Mouse (Mus musculus) thymus, postnatal 10 days (tissue): ENCODE measurements around the gene Map3k11.

ENCODE experiments used
- DNase-seq, 2 experiments: peaks; one replicate each; pipeline ENCODE4 v3.0.0; 2021; ENCODE audit warnings: low spot score in 2 of 2

The Map3k11 gene

GRCm38 (mm10) chr19:5710581-5710980, 22.0 kb downstream of the Map3k11 start:
- DNase-seq: no peak

- DNase-seq: peak in 1 of 2 experiments; percentile 69
Observed at GRCm38 (mm10) chr19:5711218-5711617, 22.7 kb downstream of the Map3k11 start.

- no peak for DNase-seq
Observed at GRCm38 (mm10) chr19:5711907-5712460, 23.4 kb downstream of the Map3k11 start.

DNA sequence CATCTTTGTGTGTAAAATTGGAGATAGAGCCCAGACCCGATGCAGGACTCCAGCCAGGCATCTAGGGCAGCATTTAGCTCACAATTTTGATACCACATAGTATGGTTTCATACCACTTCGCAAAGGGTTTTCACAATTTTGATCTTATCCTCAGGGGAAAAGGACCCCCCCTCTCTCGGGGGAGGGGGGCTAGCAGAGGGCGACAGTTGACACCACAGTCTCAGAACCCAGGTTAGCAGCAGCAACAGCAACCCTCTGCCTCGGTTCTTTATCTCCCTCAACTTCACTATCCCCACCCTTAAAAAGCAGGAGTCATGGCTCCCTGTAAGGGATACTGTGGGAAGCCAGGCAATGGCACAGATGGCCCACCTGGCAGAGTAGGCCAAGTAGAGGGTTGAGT, 24.7 kb downstream of the Map3k11 start:
- no peak for DNase-seq

DNA sequence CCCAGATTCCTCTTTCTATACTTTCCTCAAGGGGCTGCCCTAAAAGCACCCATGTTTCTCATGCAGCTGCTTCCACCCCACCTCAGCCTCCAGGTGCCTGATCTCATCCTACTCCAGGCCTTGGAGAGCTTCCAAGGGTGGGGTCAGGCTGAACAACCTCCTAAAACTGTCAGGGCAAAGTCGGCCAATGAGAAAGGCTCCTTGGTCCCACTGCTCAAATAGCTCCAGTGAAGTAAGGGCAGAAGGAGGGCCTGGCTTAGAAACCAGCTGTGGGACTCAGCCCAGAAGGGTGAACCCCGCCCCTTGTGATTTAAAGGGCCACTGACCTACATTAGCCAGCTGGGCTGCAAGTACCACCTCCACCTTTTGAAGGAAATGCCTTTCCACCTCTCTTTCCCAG, 25.2 kb downstream of the Map3k11 start:
- DNase-seq: no peak

GRCm38 (mm10) chr19:5715793-5716688, 27.5 kb downstream of the Map3k11 start:
- DNase-seq: no peak

DNA sequence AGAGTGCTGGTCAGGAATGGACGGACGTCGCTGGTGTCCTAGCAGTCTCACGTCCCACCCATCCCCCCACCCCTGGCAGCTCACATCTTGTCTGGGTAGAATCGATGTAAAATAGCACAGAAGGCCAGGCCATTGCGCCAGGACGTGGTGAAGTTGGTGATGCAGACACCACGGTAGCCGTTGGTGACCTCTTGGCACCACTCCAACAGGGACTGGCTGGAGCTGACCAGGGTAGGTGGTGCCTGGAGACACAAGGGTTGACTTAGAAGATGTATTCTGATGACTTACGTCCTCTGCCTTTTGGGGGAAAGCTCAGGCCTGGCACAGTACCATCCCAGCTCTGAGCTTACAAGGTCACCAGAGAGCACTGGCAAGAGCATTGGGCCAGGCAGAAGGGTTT, 28.4 kb downstream of the Map3k11 start:
- no peak for DNase-seq

DNA sequence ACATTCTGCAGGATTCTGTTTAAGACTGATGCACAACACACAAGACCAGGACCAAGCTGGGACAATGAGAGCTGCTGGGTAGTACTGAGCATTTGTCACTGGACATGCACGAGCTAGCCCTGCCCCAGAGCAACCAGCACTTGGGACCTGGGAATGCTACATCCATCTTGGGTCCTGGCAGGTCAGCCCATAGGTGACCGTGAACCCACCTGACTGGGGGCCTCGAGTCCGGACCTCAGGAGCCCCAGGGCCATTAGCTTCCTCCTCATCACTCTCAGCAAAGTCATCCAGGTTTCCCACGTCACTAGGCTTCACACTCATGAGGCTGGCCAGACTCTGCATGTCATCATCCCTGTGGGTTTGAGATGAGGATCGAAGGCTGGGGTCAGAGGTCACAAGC, 32.7 kb downstream of the Map3k11 start:
- no peak for DNase-seq

DNA sequence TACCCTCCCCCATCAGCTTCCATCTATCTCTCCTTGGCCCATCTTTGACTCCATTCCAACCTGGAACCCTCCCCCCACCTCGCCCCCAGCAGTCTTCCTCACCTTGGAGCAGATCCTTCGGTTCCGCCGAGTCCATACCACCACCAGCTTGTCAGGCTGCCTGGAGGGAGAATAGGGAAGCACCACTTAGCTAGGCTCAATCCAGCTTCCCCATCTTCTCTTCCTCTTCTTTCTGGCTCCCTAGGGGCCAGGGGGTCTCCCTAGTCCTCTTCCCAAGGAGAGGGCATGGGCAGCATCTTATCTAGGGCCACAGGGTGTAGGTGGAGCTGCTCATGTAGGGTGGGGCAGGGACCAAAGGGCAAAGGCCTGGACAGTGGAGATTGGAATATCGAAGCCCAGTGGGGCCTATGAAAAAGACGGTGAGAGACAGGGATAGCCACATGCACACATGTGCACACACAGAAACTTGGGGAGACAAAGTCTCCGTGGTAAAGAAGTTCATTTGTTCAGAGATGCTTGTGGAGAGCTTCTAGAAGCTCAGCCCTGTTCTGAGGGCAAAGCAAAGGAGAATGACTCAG, 34.4 kb downstream of the Map3k11 start:
- DNase-seq: no peak

DNA sequence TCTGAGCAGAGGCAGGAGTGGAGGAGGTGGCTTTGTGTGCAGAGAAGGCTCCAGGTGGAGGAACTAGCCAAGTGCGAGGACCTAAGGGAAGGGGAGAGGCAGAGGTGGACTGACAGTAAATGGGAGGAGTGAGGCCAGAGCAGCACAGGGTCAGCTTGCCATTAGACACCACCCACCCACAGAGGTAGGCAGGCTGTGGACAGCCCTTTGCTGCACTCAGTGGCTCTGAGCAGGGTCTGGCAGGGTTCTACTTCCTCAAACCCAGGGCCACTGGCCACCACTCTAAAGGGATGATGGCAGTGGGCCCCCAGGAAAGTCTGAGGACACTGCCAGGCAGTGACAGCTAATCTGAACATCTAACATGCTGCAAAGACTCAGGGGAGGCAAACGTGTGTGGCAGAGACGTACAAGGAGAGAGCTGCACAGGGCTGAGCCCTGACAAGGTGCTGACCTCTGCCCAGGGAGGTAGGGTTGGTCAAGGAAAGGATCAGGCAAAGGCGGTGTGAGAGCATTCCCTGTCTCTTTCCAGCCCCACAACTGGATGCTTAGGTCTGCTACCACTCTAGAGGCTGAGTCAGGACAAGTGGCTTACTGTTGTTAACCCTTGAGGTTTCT, 35.5 kb downstream of the Map3k11 start:
- no peak for DNase-seq

- DNase-seq: no peak
Observed at GRCm38 (mm10) chr19:5724549-5724941, 36.0 kb downstream of the Map3k11 start.

DNA sequence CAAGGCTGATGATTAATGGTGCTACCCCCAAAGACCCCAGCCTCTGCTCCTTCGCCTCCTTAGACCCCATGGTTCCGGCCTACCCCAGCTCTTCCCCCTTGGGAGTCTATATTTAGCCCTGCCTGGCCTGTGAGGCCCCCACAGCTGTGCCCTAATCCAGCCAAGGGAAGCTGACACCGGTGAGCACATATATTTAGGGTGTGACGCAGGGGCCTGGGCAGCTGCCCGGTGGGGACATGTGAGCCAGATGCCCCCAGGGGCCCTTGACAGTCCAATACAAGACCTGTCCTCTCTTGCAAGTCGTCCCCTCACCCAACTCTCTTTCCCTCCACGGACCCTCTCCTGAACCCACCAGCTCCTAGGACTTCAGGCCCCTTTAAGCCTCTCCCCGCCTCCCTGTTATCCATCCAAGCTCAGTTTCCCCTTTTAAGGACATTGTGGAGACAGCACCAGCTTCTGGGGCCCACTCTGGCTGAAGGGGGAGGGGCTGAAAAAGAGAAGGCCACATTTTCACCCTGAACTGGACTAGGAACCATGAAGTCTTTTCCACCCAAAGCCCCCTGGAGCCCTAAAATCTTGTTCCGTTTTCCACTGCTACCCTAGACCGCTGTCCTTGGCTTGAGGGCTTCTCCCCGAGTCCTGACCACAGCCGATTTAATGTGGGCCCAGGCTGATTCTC, 36.6 kb downstream of the Map3k11 start:
- no peak for DNase-seq

DNA sequence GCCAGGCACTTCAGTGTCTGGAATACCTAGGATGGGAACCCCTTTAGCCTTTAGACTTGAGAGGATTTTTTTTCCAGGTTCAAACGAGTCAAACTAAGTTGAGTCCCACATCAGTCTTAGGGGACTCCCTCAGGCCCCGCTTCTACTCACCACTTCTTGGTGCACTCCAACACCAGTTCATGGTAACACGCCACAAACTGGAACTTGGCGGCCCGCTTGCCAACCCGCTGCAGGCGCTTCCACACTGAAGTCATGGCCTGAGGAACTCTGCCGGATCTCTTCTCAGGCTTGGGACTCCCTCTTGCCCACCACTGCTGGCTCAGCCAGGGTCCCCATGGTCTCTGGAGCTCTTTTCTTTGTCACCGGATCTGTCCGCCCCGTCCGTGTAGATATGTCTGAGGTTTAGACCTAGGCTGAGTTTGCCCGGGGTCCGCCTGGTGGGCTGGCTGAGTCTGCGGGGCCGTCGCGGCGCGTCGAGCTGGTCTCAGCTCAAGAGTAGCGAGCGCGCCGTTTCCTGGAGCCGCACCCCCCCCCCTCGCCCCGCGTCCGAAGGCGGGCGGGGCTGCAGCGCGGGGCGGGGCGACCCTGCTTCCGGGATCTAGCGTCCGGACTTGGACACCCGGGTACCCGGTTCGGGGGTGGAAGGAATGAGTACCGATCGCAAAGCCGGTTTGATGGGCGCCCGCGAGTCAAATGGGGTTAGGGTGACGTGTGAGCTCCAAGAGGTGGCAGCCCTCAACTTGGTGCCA, 37.4 kb downstream of the Map3k11 start, which contains the start of gene Ehbp1l1:
Ehbp1l1 (minus strand) TSS at position 551 of the 749 bp plus-strand sequence.
- DNase-seq: peak; percentile 48 to 77

GRCm38 (mm10) chr19:5726961-5727578, 38.5 kb downstream of the Map3k11 start:
- no peak for DNase-seq

DNA sequence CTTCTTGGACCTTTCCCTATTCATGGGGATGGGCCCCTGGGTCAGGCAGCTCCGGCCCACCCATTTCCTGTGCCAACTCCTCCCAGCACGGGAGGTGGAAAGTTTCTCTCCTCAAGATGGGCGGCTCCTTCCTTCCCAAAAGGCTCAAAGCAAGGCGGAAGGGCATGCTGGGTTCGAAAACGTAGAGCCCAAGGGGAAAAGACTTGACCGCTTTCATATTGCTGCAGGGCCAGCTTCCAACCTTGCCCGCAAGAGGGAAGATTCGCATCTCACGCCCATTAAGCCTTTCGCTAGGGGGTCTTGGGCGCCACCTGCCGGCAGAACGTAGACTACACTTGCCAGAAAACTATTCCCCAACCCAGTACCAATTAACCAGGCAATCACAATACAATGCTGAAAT, 39.2 kb downstream of the Map3k11 start:
- DNase-seq: peak; percentile 73 to 92

DNA sequence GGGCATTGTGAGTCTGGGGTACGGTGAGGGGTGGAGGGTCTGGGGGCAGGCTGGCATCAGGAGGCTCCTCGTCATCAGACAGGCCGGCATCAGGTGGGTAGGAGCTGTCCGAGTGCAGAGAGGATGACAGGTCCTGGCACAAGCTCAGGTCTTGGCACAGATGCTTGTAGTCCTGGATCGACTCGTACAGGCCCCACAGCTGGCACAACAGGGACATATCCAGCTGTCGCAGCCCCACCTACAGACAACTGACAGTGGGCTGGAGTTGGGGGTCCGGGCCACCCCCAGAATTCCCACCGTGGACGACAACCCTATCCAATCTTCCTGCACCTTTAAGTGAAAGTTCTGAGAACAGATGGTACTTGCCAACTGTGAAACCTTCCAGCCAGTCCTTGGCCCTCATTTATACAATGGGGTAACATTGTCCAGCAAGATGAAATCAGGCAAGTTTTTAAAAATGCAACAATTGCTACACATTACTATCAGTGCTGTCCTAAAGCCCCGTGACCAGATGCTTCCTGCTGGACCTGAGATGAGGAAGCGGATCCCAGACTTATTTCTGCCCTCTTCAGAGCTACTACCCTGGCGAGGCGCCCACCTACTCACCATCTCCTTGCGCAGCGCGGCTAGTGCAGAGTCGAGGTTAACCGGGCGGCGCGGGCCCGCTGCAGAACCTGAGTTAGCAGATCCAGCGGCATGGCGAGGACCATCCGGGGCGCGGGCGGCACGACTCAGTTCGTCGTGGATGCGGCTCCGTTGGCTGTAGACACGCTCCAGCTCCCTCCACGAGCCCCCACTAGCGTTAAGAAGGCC, 40.3 kb downstream of the Map3k11 start:
- peak; percentile 29 to 49 for DNase-seq

GRCm38 (mm10) chr19:5729444-5729815, 40.9 kb downstream of the Map3k11 start, which contains the start of gene Fam89b:
Fam89b (minus strand) TSS chr19:5729653.
- DNase-seq: peak; percentile 75 to 79

DNA sequence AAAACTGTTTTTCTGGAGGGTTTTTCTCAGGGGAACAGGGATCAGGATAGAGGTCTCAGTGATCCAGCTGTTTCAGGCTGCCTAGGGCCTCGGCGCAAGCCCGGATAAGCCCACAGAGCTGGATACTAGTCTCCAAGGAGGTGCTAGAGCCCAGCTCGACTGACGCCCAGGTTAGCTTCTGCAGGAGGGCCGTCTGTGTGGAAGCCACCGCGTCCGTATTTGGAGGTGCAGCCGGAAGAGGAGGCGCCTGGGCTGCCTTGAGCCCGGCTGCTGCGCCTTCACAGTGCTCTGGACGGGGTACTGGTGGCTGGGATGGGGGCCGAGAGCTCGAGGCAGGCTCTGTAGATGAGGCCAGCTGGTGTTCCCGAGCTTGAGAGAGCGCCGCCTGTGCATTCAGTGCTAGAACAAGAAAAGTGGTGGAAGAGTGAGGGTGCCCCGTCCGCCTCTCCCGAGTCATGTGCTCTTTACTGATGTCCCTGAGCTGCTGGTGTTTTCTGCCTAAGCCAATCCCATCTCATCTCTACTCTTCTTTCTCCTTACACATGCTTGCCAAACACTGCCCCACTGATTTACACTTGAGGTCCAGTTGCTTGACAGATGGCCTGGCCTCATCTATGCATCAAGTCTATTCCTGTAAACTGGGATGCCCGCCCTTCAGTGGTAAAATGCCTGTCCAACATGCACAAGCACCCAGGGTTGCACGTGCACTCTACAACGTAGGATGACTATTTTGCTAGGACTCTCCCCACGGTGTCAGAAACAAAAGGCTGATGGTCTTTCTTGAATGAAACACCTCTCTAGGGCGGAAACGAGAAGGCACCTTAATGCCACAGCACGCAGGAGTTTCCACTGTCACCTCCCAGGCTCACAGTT, 42.0 kb downstream of the Map3k11 start:
- peak; percentile 22 to 38 for DNase-seq
